Mouse (Mus musculus): Measurements from ENCODE around the gene 4933402N22Rik.
"Not testable (repeated sequence)": the region's sequence is repeated elsewhere in the genome, so short reads cannot be mapped to it uniquely, and the experiment has no call there.

The 4933402N22Rik gene

GRCm38 (mm10) chr5:11917743-11918142 lies at the start of gene 4933402N22Rik:
4933402N22Rik (plus strand) TSS chr5:11918043.
- not testable (repeated sequence) for DNase-seq (ENCODE audit: low spot score)

DNA sequence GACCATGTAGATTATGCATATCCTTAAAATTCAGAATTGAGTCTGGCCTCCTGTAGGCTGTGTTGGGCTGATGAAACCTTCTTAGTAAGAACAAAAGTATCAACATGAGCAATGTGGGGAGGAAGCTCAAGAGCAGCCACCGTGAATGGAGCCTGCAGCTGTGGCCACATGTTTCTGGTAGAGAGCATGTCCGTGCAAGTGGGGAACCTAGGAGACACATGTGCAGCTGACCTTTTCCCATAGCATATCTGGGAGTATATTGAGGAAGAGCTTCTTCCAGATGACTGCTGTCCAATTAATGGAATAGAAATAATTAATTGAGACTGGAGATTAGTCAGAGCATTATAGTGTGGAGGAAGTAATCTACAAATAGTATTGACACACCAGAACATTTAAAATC lies 5.9 kb downstream of the 4933402N22Rik start:
- not testable (repeated sequence) for DNase-seq (ENCODE audit: low spot score)

All from ovary, postnatal 36 days (tissue).